Mouse (Mus musculus) myocyte (in vitro differentiated cells): ENCODE measurements around the gene Hoxa3. TPM values are rescaled to one million over a fixed set of nuclear protein-coding genes. Genes with fewer than 3 reads are reported as not detected.
A peak's percentile ranks its signal among the peaks of the same experiment; 100 is the strongest.

Experiments
- H3K27me3 ChIP-seq: one replicate; pipeline ENCODE4 v1.6.1; 2011; ENCODE audit not compliant: control insufficient read depth, insufficient read depth, insufficient read length
- H3K36me3 ChIP-seq: one replicate; pipeline ENCODE4 v1.6.1; 2011; ENCODE audit not compliant: control insufficient read depth, insufficient read depth
- H3K4me2 ChIP-seq: one replicate; pipeline ENCODE4 v1.6.1; 2011; ENCODE audit warnings: low read depth, control low read depth
- H3K4me3 ChIP-seq: one replicate; pipeline ENCODE4 v1.5.1; 2011; ENCODE audit warnings: mild to moderate bottlenecking, control low read depth, moderate library complexity
- H3K79me2 ChIP-seq: one replicate; pipeline ENCODE4 v1.6.1; 2011; ENCODE audit not compliant: control insufficient read depth, insufficient read depth
- H3ac ChIP-seq: one replicate; pipeline ENCODE4 v1.6.1; 2011; ENCODE audit not compliant: control insufficient read depth, insufficient read length
- CEBPB ChIP-seq: IDR thresholded peaks from 2 replicates; pipeline ENCODE4 v1.6.1; 2011; ENCODE audit warnings: mild to moderate bottlenecking, moderate library complexity; ENCODE audit not compliant: poor library complexity, insufficient read depth, severe bottlenecking
- E2F4 ChIP-seq: IDR thresholded peaks from one replicate; pipeline ENCODE4 v1.6.1; 2011; ENCODE audit warnings: mild to moderate bottlenecking, control low read depth, moderate library complexity; ENCODE audit not compliant: insufficient read depth
- MAX ChIP-seq: IDR thresholded peaks from one replicate; pipeline ENCODE4 v1.6.1; 2011; ENCODE audit warnings: low read depth, mild to moderate bottlenecking, control low read depth
- MYOD1 ChIP-seq, 3 experiments: IDR thresholded peaks; one replicate each; pipeline ENCODE4 v1.6.1; 2011; ENCODE audit warnings: control low read depth in 2 of 3, low read depth in 2 of 3, mild to moderate bottlenecking in 2 of 3, moderate library complexity in 1 of 3; ENCODE audit not compliant: insufficient read length in 2 of 3, control insufficient read depth in 1 of 3
- MYOG ChIP-seq, 3 experiments: IDR thresholded peaks; one replicate each; pipeline ENCODE4 v1.6.1; 2011; ENCODE audit warnings: control low read depth in 2 of 3, low read depth in 2 of 3, mild to moderate bottlenecking in 2 of 3; ENCODE audit not compliant: insufficient read length in 2 of 3, control insufficient read depth in 1 of 3, insufficient read depth in 1 of 3
- POLR2A ChIP-seq: IDR thresholded peaks from one replicate; pipeline ENCODE4 v1.6.1; 2011; ENCODE audit warnings: low read depth, mild to moderate bottlenecking, control low read depth, moderate library complexity; ENCODE audit not compliant: insufficient read length
- POLR2AphosphoS2 ChIP-seq: IDR thresholded peaks from one replicate; pipeline ENCODE4 v1.6.1; 2011; ENCODE audit warnings: low read depth, control low read depth; ENCODE audit not compliant: insufficient read length
- REST ChIP-seq: IDR thresholded peaks from one replicate; pipeline ENCODE4 v1.6.1; 2011; ENCODE audit warnings: mild to moderate bottlenecking, control low read depth, moderate library complexity; ENCODE audit not compliant: insufficient read depth, insufficient read length
- SRF ChIP-seq: IDR thresholded peaks from one replicate; pipeline ENCODE4 v1.6.1; 2011; ENCODE audit warnings: low read depth; ENCODE audit not compliant: control insufficient read depth, insufficient read length
- TCF12 ChIP-seq: IDR thresholded peaks from one replicate; pipeline ENCODE4 v1.6.1; 2011; ENCODE audit warnings: mild to moderate bottlenecking, control low read depth; ENCODE audit not compliant: poor library complexity, insufficient read depth, severe bottlenecking
- TCF3 ChIP-seq: IDR thresholded peaks from one replicate; pipeline ENCODE4 v1.6.1; 2011; ENCODE audit warnings: low read depth, control low read depth; ENCODE audit not compliant: insufficient read length
- USF1 ChIP-seq: IDR thresholded peaks from one replicate; pipeline ENCODE4 v1.6.1; 2011; ENCODE audit warnings: low read depth, mild to moderate bottlenecking, control low read depth, moderate library complexity
- polyA plus RNA-seq: library from polyadenylated mRNA; unstranded; fragments of >200 nt; fragmentation: generic; extraction: Trizol; gene quantifications from one replicate; pipeline ENCODE4 v1.2.1, GENCODE M21; 2012; ENCODE audit warnings: missing spikeins

The Hoxa3 gene
- polyA plus RNA-seq, 1 experiment: 1.0 TPM

- no peaks in the 10 kb centered on the region for H3K36me3 ChIP-seq
- no peaks in the 10 kb centered on the region for H3K27me3 ChIP-seq
- no peak overlapping the region for H3K4me3 ChIP-seq
- no peak overlapping the region for H3ac ChIP-seq
- no peak overlapping the region for H3K4me2 ChIP-seq
- peaks cover 4% of the 10 kb centered on the region for H3K79me2 ChIP-seq
- TF ChIP-seq MAX (no peak), MYOD1 (IDR thresholded peaks at IDR 0.05; ENCODE audit: control insufficient read depth in 1 of 3, insufficient read length in 2 of 3, low read depth in 2 of 3) (peak in 2 of 3 experiments; percentile 55 to 70), MYOG (IDR thresholded peaks at IDR 0.05; ENCODE audit: control insufficient read depth in 1 of 3, insufficient read depth in 1 of 3, insufficient read length in 2 of 3, low read depth in 2 of 3) (peak; percentile 37 to 80 (median 59)), CEBPB (no peak)
These were observed 24.0 kb downstream of the Hoxa3 start for GRCm38 (mm10) chr6:52189172-52189591.

- TF ChIP-seq MYOD1 (IDR thresholded peaks at IDR 0.05; ENCODE audit: control insufficient read depth in 1 of 3, insufficient read length in 2 of 3, low read depth in 2 of 3) (peak in 2 of 3 experiments; percentile 21 to 64), REST (no peak)
These were observed 26.6 kb downstream of the Hoxa3 start for GRCm38 (mm10) chr6:52186500-52186899.

GRCm38 (mm10) chr6:52185834-52186233 is 27.3 kb downstream of the Hoxa3 start:
- Histone ChIP-seq H3K79me2 (no peaks in the 10 kb centered on the region), H3K27me3 (no peaks in the 10 kb centered on the region), H3K4me2 (no peak overlapping the region), H3ac (no peak overlapping the region), H3K4me3 (no peak overlapping the region), H3K36me3 (no peaks in the 10 kb centered on the region)
- TF ChIP-seq TCF3 (no peak), MYOD1 (IDR thresholded peaks at IDR 0.05; ENCODE audit: control insufficient read depth in 1 of 3, insufficient read length in 2 of 3, low read depth in 2 of 3) (no peak), CEBPB (no peak), MAX (no peak), TCF12 (no peak), MYOG (IDR thresholded peaks at IDR 0.05; ENCODE audit: control insufficient read depth in 1 of 3, insufficient read depth in 1 of 3, insufficient read length in 2 of 3, low read depth in 2 of 3) (no peak), REST (no peak), POLR2A (no peak), E2F4 (no peak), POLR2AphosphoS2 (no peak), SRF (no peak), USF1 (no peak)

More at GRCm38 (mm10) chr6:52186500-52186899, 26.6 kb downstream of the Hoxa3 start:
- Histone ChIP-seq H3K4me2 (no peak overlapping the region), H3ac (no peak overlapping the region), H3K36me3 (no peaks in the 10 kb centered on the region), H3K27me3 (no peaks in the 10 kb centered on the region), H3K4me3 (no peak overlapping the region), H3K79me2 (no peaks in the 10 kb centered on the region)

DNA sequence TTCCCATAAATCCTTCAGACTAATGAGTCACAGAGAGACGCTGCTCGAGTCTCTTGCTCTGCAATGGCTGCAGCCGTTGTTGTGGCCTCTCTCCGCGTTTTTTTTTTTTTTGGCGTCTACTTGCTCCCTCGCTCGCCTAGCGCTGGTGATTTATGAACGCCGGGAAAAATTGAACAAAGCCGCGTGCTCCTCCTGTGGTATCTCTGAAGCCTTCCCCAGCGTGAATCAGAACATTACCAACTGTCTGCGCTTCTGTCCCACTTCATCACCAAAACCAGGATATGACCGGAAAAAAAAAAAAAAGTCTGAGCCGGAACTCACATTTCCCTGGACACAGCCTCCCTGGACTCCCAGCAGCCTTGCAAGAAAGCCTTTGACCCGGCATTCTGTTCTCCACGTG is 27.9 kb downstream of the Hoxa3 start:
- TF ChIP-seq TCF3 (no peak), CEBPB (no peak), MAX (no peak), REST (no peak), POLR2AphosphoS2 (no peak), TCF12 (no peak), MYOD1 (IDR thresholded peaks at IDR 0.05; ENCODE audit: control insufficient read depth in 1 of 3, insufficient read length in 2 of 3, low read depth in 2 of 3) (no peak), POLR2A (no peak), MYOG (IDR thresholded peaks at IDR 0.05; ENCODE audit: control insufficient read depth in 1 of 3, insufficient read depth in 1 of 3, insufficient read length in 2 of 3, low read depth in 2 of 3) (no peak), SRF (no peak)
- Histone ChIP-seq H3K4me3 (no peak overlapping the region), H3K79me2 (no peaks in the 10 kb centered on the region), H3ac (no peak overlapping the region), H3K27me3 (no peaks in the 10 kb centered on the region), H3K4me2 (no peak overlapping the region), H3K36me3 (no peaks in the 10 kb centered on the region)

- H3K27me3 ChIP-seq: no peaks in the 10 kb centered on the region
- no peaks in the 10 kb centered on the region for H3K79me2 ChIP-seq
- no peak overlapping the region for H3K4me2 ChIP-seq
- H3K4me3 ChIP-seq: no peak overlapping the region
- H3ac ChIP-seq: no peak overlapping the region
- TF ChIP-seq TCF12 (no peak), CEBPB (no peak), TCF3 (no peak), E2F4 (no peak), POLR2AphosphoS2 (no peak), MYOD1 (IDR thresholded peaks at IDR 0.05; ENCODE audit: control insufficient read depth in 1 of 3, insufficient read length in 2 of 3, low read depth in 2 of 3) (no peak), MAX (no peak), USF1 (no peak), SRF (no peak), POLR2A (no peak), MYOG (IDR thresholded peaks at IDR 0.05; ENCODE audit: control insufficient read depth in 1 of 3, insufficient read depth in 1 of 3, insufficient read length in 2 of 3, low read depth in 2 of 3) (no peak), REST (no peak)
- no peaks in the 10 kb centered on the region for H3K36me3 ChIP-seq
These were observed 28.5 kb downstream of the Hoxa3 start for GRCm38 (mm10) chr6:52184668-52185067.
